Mouse (Mus musculus): ENCODE data around the gene Acoxl. TPM values are rescaled to one million over a fixed set of nuclear protein-coding genes. Genes with fewer than 3 reads are reported as not detected.

Gene Acoxl
- polyA plus RNA-seq, 1 experiment from 2014 or later, result 0.12 TPM

DNA sequence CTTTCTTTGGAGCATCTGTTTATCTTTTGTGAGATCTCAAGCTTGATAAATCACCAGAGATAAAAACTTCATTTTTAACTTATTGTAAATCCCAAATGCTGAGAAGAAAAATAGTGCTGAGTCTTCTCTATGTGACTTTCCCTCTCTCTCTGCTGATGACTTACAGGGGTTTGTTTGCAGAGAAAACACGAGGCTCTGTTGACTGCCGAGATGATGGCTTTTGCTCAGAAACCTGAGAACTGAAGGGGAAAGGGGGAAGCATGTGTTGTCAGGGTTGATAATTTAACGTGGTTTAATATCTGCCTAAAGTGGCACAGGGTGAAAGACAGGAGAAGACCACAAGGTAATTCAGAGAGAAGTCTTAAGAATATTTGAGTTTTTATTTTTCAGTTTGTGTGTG is 245.2 kb downstream of the Acoxl start:
- ATAC-seq (ENCODE audit: extremely low read depth, insufficient number of reproducible peaks, low FRiP score, low TSS enrichment), result no peak
- Histone ChIP-seq H3K4me1 (peaks cover 42% of the 10 kb centered on the region), H3K4me2 (no peak overlapping the region), H3K9ac (no peak overlapping the region), H3K36me3 (no peaks in the 10 kb centered on the region), H3K4me3 (no peak overlapping the region), H3K27me3 (replicated peaks) (no peaks in the 10 kb centered on the region), H3K9me3 (no peaks in the 10 kb centered on the region), H3K27ac (replicated peaks) (no peak overlapping the region)
- 22% methylated on average over 3 of the region's 3 CpGs for WGBS

DNA sequence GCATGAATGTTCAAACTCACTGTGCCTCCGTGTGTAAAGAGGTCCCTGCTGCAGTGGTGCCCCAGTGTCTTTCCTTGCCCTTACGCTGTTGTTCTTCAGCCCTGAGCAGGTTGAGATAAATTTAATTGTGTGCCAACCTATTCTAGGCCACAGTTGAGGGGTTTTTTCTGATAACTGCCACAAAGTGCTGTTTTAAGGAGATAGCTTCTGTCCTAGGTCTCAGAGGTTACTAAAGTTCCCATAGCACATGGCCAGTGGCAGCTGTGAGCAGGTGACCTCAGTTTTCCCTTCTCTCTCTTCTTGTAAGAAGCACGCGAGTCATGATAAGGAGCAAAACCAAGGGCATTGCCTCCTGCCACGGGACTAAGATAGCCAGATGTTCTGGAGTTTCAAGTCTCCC is 245.9 kb downstream of the Acoxl start:
- Histone ChIP-seq H3K27me3 (replicated peaks) (no peaks in the 10 kb centered on the region), H3K4me1 (peaks cover 36% of the 10 kb centered on the region), H3K4me3 (no peak overlapping the region), H3K36me3 (no peaks in the 10 kb centered on the region), H3K9me3 (no peaks in the 10 kb centered on the region), H3K27ac (replicated peaks) (no peak overlapping the region), H3K4me2 (no peak overlapping the region), H3K9ac (no peak overlapping the region)
- ATAC-seq (ENCODE audit: extremely low read depth, insufficient number of reproducible peaks, low FRiP score, low TSS enrichment), result no peak
- 41% methylated on average over 5 of the region's 5 CpGs for WGBS

DNA sequence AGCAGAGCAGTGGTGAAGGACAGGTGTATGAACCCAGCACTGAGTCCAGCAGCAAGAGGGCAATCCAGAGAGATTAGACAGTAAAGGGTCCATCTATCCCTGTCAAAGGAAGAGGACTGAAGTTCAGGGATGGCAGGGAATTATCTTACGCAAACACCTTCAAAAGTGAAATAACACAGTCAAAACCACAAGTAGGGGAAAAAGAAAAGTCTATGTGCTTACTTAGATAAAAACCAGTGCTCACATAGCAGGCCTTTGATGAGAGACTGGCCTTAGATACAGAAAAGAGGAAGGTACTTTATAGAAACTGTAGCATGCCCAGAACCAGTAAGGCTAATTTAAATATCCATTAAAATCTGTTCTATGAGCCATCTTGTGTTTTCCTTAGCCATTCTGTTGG is 246.8 kb downstream of the Acoxl start:
- no peak overlapping the region for H3K4me3 ChIP-seq
- no peak overlapping the region for H3K4me2 ChIP-seq
- no peaks in the 10 kb centered on the region for H3K36me3 ChIP-seq
- H3K9me3 ChIP-seq, result no peaks in the 10 kb centered on the region
- H3K4me1 ChIP-seq, result peaks cover 36% of the 10 kb centered on the region
- H3K27ac ChIP-seq (replicated peaks), result no peak overlapping the region
- H3K9ac ChIP-seq, result no peak overlapping the region
- WGBS, result 83% methylated on average over 1 of the region's 1 CpGs
- H3K27me3 ChIP-seq (replicated peaks), result no peaks in the 10 kb centered on the region
- ATAC-seq (ENCODE audit: extremely low read depth, insufficient number of reproducible peaks, low FRiP score, low TSS enrichment), result no peak

DNA sequence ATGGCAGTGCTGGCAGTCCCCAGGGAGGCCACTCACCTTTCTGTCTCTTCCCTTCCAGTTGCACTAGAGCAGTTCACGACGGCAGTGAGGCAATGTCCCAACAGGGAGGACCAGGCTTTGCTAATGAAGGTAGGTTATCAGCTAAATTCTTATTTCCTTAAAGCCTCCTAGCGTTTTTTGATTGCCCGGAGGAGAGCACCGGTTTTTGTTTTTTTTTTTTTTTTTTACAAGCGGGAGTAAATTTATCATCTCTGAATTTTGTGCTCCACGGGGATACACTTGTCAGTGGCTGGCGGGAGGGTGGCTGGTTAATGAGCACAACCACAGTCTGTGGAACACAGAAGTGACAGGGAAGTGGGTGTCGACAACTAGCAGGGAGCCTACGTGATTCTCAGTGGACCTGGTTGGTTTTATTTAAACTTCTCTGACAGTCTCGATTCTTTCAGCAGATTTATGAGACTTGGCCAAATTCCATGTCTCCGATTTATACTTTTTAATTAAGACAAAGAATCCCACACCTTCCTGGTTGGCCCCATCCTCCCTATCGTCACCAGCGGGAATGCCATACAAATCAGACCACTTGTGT is 247.7 kb downstream of the Acoxl start:
- no peak overlapping the region for H3K4me3 ChIP-seq
- H3K4me1 ChIP-seq, result peaks cover 36% of the 10 kb centered on the region
- peak overlapping the region; percentile 58 for H3K27ac ChIP-seq (replicated peaks)
- H3K9ac ChIP-seq, result no peak overlapping the region
- peak overlapping the region; percentile 49 for H3K4me2 ChIP-seq
- WGBS, result 28% methylated on average over 14 of the region's 14 CpGs
- no peaks in the 10 kb centered on the region for H3K9me3 ChIP-seq
- no peaks in the 10 kb centered on the region for H3K36me3 ChIP-seq
- ATAC-seq (ENCODE audit: extremely low read depth, insufficient number of reproducible peaks, low FRiP score, low TSS enrichment), result no peak
- H3K27me3 ChIP-seq (replicated peaks), result no peaks in the 10 kb centered on the region

DNA sequence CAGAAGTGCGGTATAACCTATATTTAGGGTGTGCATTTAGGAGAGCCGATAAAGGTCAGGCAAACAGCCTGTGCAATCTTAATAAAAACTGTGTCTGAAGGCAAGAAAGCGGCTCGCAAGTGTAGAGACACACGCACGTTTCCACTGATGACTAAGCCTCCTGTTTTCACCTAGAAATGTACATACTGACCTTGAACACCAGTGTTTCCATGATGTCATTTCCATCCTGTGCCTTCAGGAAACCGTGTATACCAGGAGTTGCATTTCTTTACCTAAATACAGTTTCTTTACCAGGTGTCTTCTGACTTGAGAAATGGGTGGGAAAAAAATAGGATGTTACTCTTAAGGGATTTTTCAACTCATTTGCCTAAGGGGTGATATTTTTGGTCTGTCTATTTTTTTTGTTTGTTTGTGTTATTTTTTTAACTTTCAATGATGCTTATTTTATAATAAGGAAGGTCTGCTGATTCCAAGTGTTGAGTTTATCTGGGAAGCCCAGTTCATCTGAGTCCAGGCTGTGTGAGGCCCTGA is 248.4 kb downstream of the Acoxl start:
- 19% methylated on average over 7 of the region's 7 CpGs for WGBS
- no peak overlapping the region for H3K9ac ChIP-seq
- H3K4me2 ChIP-seq, result peak overlapping the region; percentile 49
- peaks cover 36% of the 10 kb centered on the region for H3K4me1 ChIP-seq
- H3K9me3 ChIP-seq, result no peaks in the 10 kb centered on the region
- no peaks in the 10 kb centered on the region; the same call in 1 of the 2 replicates for H3K27me3 ChIP-seq (replicated peaks)
- H3K36me3 ChIP-seq, result no peaks in the 10 kb centered on the region
- H3K27ac ChIP-seq (replicated peaks), result peak overlapping the region; percentile 58
- ATAC-seq (ENCODE audit: extremely low read depth, insufficient number of reproducible peaks, low FRiP score, low TSS enrichment), result no peak
- no peak overlapping the region for H3K4me3 ChIP-seq

DNA sequence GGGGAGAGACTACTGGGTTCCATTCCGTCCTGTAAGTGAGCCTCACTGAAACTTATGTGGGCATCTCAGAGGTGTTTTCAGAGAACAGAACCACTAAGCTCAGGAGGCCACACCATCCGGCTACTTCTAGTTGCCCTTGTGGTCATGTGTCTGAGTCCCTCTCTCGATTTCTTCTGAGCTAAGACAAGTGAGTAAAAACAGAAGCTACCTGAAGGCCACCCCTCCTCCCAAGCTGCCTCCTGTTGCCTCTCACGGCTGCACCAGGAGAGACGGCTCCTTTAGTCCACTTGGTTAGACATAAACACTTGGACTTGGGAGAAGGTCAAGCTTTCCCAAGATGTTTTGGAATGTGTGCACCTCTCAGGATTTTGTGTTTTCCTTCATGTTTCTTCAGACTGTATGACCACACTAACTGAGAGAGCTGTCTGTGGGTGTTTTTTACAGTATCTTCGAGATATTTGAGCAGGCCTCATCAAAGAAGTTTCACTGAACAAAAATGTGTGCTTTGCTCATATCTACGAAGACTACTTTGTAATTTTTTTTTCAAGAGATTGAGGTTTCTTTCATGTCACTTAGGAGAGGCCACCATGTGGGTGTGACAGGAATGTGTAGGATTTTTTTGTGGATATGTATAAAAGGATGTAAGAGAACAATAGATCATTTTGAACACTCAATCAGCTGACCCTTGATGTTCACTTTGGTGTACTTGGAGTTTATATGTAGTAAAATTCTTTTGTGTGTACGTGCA is 249.3 kb downstream of the Acoxl start:
- H3K9ac ChIP-seq, result no peak overlapping the region
- no peaks in the 10 kb centered on the region for H3K9me3 ChIP-seq
- 65% methylated on average over 8 of the region's 8 CpGs for WGBS
- no peaks in the 10 kb centered on the region for H3K36me3 ChIP-seq
- no peak for ATAC-seq (ENCODE audit: extremely low read depth, insufficient number of reproducible peaks, low FRiP score, low TSS enrichment)
- no peak overlapping the region for H3K4me3 ChIP-seq
- H3K4me1 ChIP-seq, result peaks cover 36% of the 10 kb centered on the region
- H3K4me2 ChIP-seq, result no peak overlapping the region
- no peak overlapping the region for H3K27ac ChIP-seq (replicated peaks)
- no peaks in the 10 kb centered on the region; the same call in 1 of the 2 replicates for H3K27me3 ChIP-seq (replicated peaks)

DNA sequence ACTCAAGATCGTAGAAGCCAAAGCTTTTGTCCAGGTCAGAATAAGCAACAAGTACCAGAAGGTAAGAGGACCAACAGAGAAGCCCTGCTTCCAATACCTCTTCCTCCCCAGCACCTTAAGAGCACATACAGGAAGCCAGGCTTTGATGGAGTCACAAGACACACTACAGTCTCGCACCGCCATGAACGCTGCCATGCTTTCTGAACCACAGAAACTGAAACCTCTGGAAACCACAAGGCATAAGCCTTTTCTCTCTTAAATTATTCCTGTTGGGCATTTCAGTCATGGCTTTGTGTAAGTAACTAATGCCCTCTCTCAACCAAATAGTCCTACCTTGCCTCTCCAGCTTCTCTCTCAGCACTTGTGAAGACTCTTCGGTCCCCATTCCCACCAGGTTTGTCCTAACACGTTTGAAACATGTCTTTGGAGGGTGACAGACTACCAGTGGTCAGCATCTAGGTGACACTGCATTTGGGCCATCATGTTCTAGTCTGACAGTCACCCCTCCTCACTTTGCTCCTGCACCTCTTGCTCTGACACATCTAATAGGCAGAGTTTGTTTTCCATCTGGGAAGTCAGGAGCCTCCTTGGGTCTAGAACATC is 251.7 kb downstream of the Acoxl start:
- H3K4me3 ChIP-seq, result no peak overlapping the region
- ATAC-seq (ENCODE audit: extremely low read depth, insufficient number of reproducible peaks, low FRiP score, low TSS enrichment), result no peak

DNA sequence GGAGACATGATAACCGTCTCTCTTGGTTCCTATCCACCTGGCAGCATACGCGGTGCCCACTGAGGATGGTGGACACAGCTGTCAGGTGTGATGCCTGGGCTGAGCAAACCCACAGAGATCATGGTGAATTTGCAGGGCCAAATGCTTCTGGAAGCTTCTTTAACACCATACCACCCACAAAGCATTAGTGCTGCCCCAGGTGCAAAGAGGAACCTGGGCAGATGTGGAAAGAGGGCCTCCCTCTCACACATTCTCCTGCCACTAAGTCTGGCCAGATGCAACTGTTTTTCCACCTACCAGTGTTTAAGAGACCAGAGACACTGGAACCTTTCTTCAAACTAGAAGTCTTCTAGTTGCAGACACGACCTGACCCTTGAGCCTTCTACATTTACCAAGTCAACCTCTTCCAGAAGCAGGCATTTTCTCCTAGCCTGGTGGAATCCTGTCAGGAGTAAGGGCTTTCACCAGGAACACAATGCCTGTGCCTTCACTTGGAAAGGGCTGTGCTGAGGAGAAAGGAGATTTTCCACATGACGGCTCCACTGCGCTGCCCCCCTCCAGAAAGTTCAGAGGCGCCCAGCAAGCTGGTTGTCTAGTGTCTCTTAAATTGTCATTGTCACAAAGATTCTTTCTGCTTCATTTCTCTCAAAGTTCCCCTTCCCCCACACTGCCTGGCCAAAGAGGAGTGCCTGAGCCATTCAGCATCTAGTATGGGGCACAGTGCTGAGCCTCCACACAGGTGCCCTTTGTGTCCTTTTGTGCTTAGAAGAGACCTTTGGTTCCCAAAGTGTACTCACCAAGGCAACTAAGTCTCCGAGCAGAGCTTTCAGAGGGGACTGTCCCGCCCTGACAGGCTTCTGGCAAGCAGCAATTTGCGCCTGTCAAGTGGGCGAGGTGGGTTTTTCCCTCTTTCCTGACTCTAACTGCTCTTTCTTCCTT is 253.0 kb downstream of the Acoxl start:
- 82% methylated on average over 11 of the region's 11 CpGs for WGBS
- Histone ChIP-seq H3K27ac (replicated peaks) (no peak overlapping the region), H3K36me3 (no peaks in the 10 kb centered on the region), H3K4me2 (no peak overlapping the region), H3K27me3 (replicated peaks) (no peaks in the 10 kb centered on the region; the same call in 1 of the 2 replicates), H3K4me1 (peaks cover 10% of the 10 kb centered on the region), H3K9ac (no peak overlapping the region), H3K9me3 (no peaks in the 10 kb centered on the region), H3K4me3 (no peak overlapping the region)
- ATAC-seq (ENCODE audit: extremely low read depth, insufficient number of reproducible peaks, low FRiP score, low TSS enrichment), result no peak

More for the DNA sequence above, 251.7 kb downstream of the Acoxl start:
- Histone ChIP-seq H3K27ac (replicated peaks) (no peak overlapping the region), H3K9me3 (no peaks in the 10 kb centered on the region), H3K36me3 (no peaks in the 10 kb centered on the region), H3K4me1 (peaks cover 21% of the 10 kb centered on the region), H3K9ac (no peak overlapping the region), H3K4me2 (no peak overlapping the region), H3K27me3 (replicated peaks) (no peaks in the 10 kb centered on the region; the same call in 1 of the 2 replicates)
- 79% methylated on average over 6 of the region's 6 CpGs for WGBS

DNA sequence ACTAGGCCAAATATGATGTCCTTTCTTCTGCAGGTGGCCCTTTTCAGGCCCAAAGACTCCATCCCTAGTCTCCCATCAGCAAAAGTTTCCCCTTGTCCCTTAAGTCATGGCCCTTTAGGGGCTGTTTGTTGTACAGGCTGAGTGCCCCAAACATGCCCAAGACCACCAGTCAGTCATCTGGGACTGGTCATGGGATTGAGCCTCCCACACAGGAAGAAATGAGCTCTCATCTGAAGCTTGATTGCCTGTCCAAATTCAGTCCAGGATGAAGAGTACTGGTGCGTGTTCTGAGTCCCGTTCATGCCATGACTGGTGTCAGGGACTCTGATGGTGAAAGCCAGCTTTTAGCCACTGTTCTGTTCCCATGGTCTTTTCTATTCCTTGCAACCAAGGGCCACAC is 253.8 kb downstream of the Acoxl start:
- Histone ChIP-seq H3K9ac (no peak overlapping the region), H3K9me3 (no peaks in the 10 kb centered on the region), H3K27me3 (replicated peaks) (no peaks in the 10 kb centered on the region; the same call in 1 of the 2 replicates), H3K4me3 (no peak overlapping the region), H3K4me2 (no peak overlapping the region), H3K4me1 (peaks cover 3% of the 10 kb centered on the region), H3K27ac (replicated peaks) (no peak overlapping the region), H3K36me3 (no peaks in the 10 kb centered on the region)
- 88% methylated on average over 2 of the region's 2 CpGs for WGBS
- no peak for ATAC-seq (ENCODE audit: extremely low read depth, insufficient number of reproducible peaks, low FRiP score, low TSS enrichment)

DNA sequence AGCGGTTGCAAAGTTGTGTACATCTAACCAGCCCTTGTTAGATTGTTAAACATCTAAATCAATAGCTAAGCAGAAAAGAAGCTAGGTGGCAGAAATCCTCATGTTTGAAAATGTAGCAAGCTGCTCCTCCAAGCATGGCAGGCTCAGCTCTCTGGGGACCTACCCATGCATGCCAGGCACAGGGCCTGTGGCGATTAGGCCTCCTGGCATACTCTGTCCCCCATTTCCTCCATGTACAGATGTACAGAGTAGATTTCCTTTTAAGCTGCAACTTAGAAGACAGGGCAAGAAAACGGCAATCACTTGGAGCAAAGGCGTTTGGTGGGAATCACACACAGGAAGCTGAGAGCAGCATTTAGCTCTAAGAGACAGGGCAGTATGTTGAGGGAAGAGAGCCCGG is 255.5 kb downstream of the Acoxl start:
- Histone ChIP-seq H3K4me2 (no peak overlapping the region), H3K36me3 (no peaks in the 10 kb centered on the region), H3K9ac (no peak overlapping the region), H3K27ac (replicated peaks) (no peak overlapping the region), H3K27me3 (replicated peaks) (no peaks in the 10 kb centered on the region; the same call in 1 of the 2 replicates), H3K9me3 (no peaks in the 10 kb centered on the region), H3K4me3 (no peak overlapping the region), H3K4me1 (no peaks in the 10 kb centered on the region)
- no peak for ATAC-seq (ENCODE audit: extremely low read depth, insufficient number of reproducible peaks, low FRiP score, low TSS enrichment)
- WGBS, result 71% methylated on average over 5 of the region's 5 CpGs

DNA sequence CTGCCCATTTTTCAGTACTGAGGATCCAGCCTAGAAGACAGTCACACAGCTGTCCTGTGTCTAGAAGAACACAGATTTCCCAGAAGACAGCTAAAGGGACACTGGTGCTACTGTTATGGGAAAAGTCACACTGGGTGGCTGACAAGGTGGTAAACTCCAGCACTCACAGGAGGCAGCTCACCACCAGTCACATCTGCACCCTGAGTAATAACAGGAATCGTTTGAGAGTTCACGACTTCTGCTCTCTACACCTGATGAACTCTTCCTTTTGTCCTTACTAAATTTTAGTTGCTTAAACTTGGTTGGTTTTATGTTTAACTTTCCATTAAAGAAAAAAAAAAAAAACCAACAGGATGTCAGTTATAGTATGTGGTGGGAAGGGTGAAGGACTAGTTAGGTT is 255.9 kb downstream of the Acoxl start:
- Histone ChIP-seq H3K4me2 (no peak overlapping the region), H3K9ac (no peak overlapping the region), H3K4me3 (no peak overlapping the region), H3K4me1 (no peaks in the 10 kb centered on the region), H3K27ac (replicated peaks) (no peak overlapping the region), H3K27me3 (replicated peaks) (no peaks in the 10 kb centered on the region; the same call in 1 of the 2 replicates), H3K36me3 (no peaks in the 10 kb centered on the region), H3K9me3 (no peaks in the 10 kb centered on the region)
- 60% methylated on average over 2 of the region's 2 CpGs for WGBS
- ATAC-seq (ENCODE audit: extremely low read depth, insufficient number of reproducible peaks, low FRiP score, low TSS enrichment), result no peak

Data from heart, embryonic 13.5 days (tissue).